Mouse (Mus musculus): Measurements from ENCODE around the gene Knl1.

DNA sequence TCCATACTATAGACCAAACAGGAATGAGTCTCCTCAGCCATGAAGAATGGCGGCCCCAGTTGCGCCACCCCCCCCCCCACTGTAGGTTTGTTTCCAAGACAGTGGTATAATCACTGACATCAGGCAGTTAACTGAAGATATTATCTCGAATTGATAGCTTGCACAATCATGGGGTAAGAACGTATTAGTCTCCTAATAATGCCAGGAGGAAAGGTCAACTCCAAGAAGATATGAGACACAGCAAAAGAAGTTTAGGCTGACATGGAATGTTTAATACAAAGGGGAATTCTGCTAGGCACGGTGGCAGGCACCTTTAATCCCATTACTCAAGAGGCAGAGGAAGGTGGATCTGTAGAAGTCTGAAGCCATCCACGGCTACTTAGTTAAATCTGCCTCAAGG, 99.5 kb downstream of the Knl1 start:
- TF ChIP-seq CTCF (IDR thresholded peaks at IDR 0.05; ENCODE audit: low read depth) = no peak
- no peak for TF ChIP-seq EP300 (IDR thresholded peaks at IDR 0.05; ENCODE audit: low read depth)
